Mouse (Mus musculus) cortical plate, adult 2 months (tissue): ENCODE data around the gene Pycr1. TPM values are rescaled to one million over a fixed set of nuclear protein-coding genes. Genes with fewer than 3 reads are reported as not detected.

ENCODE experiments used
- H3K27ac ChIP-seq: fragments of 200-500 bp; 2 replicates; pipeline ENCODE4 v1.5.1; 2012; ENCODE audit warnings: low read length, control low read depth, inconsistent platforms; ENCODE audit not compliant: insufficient read depth
- H3K4me1 ChIP-seq: fragments of 200-500 bp; 2 replicates; pipeline ENCODE4 v1.6.1; 2011; ENCODE audit warnings: low read length; ENCODE audit not compliant: control insufficient read depth, insufficient read depth
- H3K4me3 ChIP-seq: fragments of 200-500 bp; 2 replicates; pipeline ENCODE4 v1.5.1; 2011; ENCODE audit warnings: mild to moderate bottlenecking, low read length, control low read depth; ENCODE audit not compliant: insufficient read depth
- CTCF ChIP-seq: fragments of 200-500 bp; IDR thresholded peaks from 2 replicates; pipeline ENCODE4 v1.5.1; 2011; ENCODE audit warnings: mild to moderate bottlenecking, control low read depth, low read length; ENCODE audit not compliant: insufficient read depth; ENCODE audit errors: extremely low read depth
- POLR2A ChIP-seq: fragments of 200-500 bp; IDR thresholded peaks from 2 replicates; pipeline ENCODE4 v1.6.1; 2011; ENCODE audit warnings: mild to moderate bottlenecking, low read length, control low read depth; ENCODE audit not compliant: insufficient read depth; ENCODE audit errors: extremely low read depth
- polyA plus RNA-seq: library from polyadenylated mRNA; depleted of rRNA; stranded (reverse); fragments of >200 nt; gene quantifications from 2 replicates; pipeline ENCODE4 v1.2.3, GENCODE M21; 2012

Pycr1 gene
- polyA plus RNA-seq, 1 experiment: 3.6 TPM

- Histone ChIP-seq H3K4me3 (no peak within 1 kb of the TSS), H3K4me1 (0 out of 2 replicates have a peak, but pooled peaks cover 2% of the 10 kb centered on the region), H3K27ac (no peak within 1 kb of the TSS)
- no peak for TF ChIP-seq CTCF
- TF ChIP-seq POLR2A: no peak
Measured at GRCm38 (mm10) chr11:120608241-120609034, 35.1 kb downstream of the Pycr1 start, which contains the start of gene Npb. TSS of gene Npb (plus strand) at chr11:120608477.

DNA sequence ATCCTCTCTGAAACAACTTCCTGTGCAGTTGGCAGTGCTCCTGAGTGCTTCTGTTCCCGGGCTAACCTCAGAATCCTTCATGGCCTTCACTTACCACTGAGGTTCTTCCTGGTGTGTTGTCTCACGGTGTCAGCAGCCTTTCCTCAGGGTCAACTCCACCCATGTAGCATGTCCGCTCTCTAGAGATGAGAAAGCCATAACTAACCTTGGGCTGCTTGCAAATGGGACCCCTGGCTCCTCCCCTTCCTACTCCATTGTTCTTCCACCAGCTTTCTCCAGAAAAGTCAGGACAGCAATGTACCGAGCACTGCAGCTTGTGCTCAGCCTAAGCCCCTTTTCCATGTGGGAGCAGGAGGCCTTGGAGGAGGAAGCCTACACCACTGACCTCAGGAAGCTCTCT, 36.8 kb downstream of the Pycr1 start:
- Histone ChIP-seq H3K4me3 (no peak overlapping the region), H3K27ac (no peak overlapping the region), H3K4me1 (0 out of 2 replicates have a peak, but pooled peaks cover 2% of the 10 kb centered on the region)
- no peak for TF ChIP-seq CTCF
- TF ChIP-seq POLR2A: no peak

DNA sequence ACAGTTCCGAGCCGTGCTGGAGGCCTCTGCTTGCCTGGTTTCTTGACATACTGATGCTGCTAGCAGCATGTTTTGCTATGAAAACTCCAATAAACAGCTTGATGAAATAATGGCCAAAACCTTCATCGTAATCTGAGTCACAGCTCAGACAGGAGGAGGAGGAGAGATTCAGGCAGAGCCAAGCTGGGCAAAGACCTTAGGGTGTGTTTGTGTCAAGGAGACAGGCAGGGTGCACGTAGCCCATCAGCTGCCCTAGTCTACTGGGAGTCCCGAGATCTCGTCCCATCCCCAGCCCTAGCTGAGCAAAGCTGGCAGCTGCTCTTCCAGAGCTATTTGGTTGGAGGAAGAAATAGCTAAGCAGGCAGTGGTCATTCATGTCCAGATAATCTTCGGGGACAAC, 37.9 kb downstream of the Pycr1 start:
- Histone ChIP-seq H3K4me1 (0 out of 2 replicates have a peak, but pooled peaks cover 2% of the 10 kb centered on the region), H3K27ac (no peak overlapping the region), H3K4me3 (no peak overlapping the region)
- TF ChIP-seq POLR2A (no peak), CTCF (no peak)

GRCm38 (mm10) chr11:120603545-120603944, 40.0 kb downstream of the Pycr1 start:
- TF ChIP-seq POLR2A (no peak), CTCF (no peak)
- 0 out of 2 replicates have a peak, but pooled peaks cover 1% of the 10 kb centered on the region for H3K4me1 ChIP-seq
- H3K4me3 ChIP-seq: no peak overlapping the region
- H3K27ac ChIP-seq: no peak overlapping the region

GRCm38 (mm10) chr11:120600716-120601115, 42.9 kb downstream of the Pycr1 start:
- Histone ChIP-seq H3K4me3 (no peak overlapping the region), H3K4me1 (peaks cover 3% of the 10 kb centered on the region; the same call in 1 of the 2 replicates), H3K27ac (no peak overlapping the region)
- TF ChIP-seq CTCF (no peak), POLR2A (no peak)

DNA sequence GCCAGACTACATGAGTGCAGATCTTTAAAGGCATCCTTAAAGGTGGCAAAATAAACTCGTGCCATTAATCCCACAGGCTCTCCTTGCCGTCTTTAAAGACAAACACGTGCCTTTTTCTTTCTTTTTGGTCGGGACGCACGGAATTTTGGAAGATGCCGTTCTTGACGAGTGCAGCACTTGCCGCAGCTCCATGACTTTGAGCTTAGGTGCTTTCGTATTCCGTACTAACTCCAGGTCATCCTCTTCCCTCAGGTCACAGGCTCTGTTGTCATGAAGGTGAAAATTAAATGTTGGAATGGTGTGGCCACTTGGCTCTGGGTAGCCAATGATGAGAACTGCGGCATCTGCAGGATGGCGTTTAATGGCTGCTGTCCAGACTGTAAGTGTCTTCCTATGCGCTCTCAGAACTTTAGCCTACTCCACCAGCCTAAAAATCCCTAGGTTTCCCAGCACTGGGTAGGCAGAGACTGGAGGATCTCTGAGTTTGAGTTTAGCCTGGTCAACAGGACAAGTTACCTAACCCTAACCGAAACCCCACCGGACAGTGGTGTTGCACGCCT, 44.5 kb downstream of the Pycr1 start:
- TF ChIP-seq POLR2A (no peak), CTCF (no peak)
- H3K27ac ChIP-seq: no peak overlapping the region

GRCm38 (mm10) chr11:120598283-120598989, 45.1 kb downstream of the Pycr1 start, which contains the start of the genes Alyref and Anapc11:
TSS of gene Alyref (minus strand) at chr11:120598365.
TSS of gene Anapc11 (plus strand) at chr11:120598421.
- Histone ChIP-seq H3K4me1 (peaks cover 3% of the 10 kb centered on the region; the same call in 1 of the 2 replicates), H3K27ac (no peak within 1 kb of the TSS), H3K4me3 (peak within 1 kb of the TSS; percentile 57)
- TF ChIP-seq CTCF: no peak
- TF ChIP-seq POLR2A: peak; percentile 49; the same call in 1 of the 2 replicates

More for the DNA sequence above, 44.5 kb downstream of the Pycr1 start:
- peaks cover 3% of the 10 kb centered on the region; the same call in 1 of the 2 replicates for H3K4me1 ChIP-seq
- H3K4me3 ChIP-seq: peak overlapping the region; percentile 57

DNA sequence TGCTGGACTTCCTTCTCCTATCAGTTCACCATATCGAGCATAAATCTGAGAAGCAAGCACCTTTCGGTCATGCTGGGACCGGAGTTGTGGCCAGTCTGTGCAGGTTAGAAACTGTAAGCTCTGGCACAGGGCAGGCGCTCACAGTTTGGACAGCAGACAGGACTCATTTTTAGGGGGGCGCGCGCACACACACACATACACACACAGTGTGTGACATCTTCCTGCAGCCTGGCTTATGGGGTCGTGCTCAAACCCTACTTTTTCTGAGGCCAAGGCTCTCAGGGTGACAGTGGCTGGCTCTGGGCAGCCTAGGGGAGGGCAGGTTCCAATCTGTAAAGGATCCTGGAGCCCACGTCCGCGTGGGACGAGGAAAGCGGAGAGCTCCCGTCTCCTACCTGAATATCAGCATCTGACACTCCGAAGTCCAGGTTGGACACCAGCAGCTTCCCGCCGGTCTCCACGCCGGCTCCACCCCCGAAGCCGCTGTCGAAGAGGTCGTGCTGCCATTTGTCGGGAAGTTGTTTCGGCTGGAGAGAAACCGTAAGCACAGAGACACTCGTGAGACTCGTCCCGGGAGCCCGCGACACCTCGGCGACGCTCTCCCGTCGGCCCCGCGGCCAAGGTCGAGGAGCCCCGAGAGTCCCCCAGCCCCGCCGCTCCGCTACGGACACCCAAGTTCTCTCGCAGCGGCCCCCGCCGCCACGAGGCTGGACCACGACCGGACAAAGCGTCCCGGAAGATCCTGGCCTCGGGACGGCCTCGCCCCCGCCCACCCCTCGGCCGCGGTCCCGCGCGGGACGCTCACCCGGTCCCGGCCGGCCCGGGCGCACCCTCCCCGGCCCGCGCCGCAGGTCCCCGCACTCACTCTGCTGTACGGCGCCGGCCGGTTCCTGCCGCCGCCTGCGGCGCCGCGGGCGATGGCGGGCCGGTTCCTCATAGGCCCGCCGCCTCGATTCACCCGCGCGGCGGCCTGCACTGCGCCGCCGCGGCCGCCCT, 46.0 kb downstream of the Pycr1 start:
- H3K4me3 ChIP-seq: peak overlapping the region; percentile 57
- H3K4me1 ChIP-seq: peaks cover 3% of the 10 kb centered on the region; the same call in 1 of the 2 replicates
- H3K27ac ChIP-seq: no peak overlapping the region
- TF ChIP-seq CTCF: no peak
- TF ChIP-seq POLR2A: no peak
